Mouse (Mus musculus) liver, postnatal 0 days (tissue): Measurements from ENCODE around the gene Myo18b. TPM values are rescaled to one million over a fixed set of nuclear protein-coding genes. Genes with fewer than 3 reads are reported as not detected.

Experiments
- ATAC-seq: fragments of 200-750 bp; cut with Nextera tagmentation; 2 replicates; pipeline ENCODE4 v1.8.0; 2017; ENCODE audit warnings: mild to moderate bottlenecking, moderate library complexity
- DNase-seq: peaks from one replicate; pipeline ENCODE4 v3.0.0-alpha.2; 2016
- H3K27ac ChIP-seq: fragments of 300-500 bp; sonication (generic); 2 replicates; pipeline ENCODE4 v1.5.1; 2014; ENCODE audit warnings: antibody characterized with exemption, moderate library complexity, mild to moderate bottlenecking, low read depth
- H3K27me3 ChIP-seq: fragments of 300-500 bp; sonication (generic); 2 replicates; pipeline ENCODE4 v1.6.1; 2014; ENCODE audit warnings: low read length, control low read depth, mixed read lengths; ENCODE audit not compliant: insufficient read depth
- H3K36me3 ChIP-seq: fragments of 300-500 bp; sonication (generic); replicated peaks from 2 replicates; pipeline ENCODE4 v1.6.1; 2014; ENCODE audit warnings: mild to moderate bottlenecking, control low read depth, low read length, moderate library complexity, mixed read lengths; ENCODE audit not compliant: insufficient read depth
- H3K4me1 ChIP-seq: fragments of 300-500 bp; sonication (generic); 2 replicates; pipeline ENCODE4 v1.6.1; 2014; ENCODE audit warnings: antibody characterized with exemption, mild to moderate bottlenecking, control low read depth; ENCODE audit not compliant: insufficient read depth
- H3K4me2 ChIP-seq: fragments of 300-500 bp; sonication (generic); 2 replicates; pipeline ENCODE4 v1.6.1; 2014; ENCODE audit warnings: low read depth, mild to moderate bottlenecking, low read length, moderate library complexity, mixed read lengths
- H3K4me3 ChIP-seq: fragments of 300-500 bp; sonication (generic); 2 replicates; pipeline ENCODE4 v1.5.1; 2014; ENCODE audit warnings: low read depth, low read length
- H3K9ac ChIP-seq: fragments of 300-500 bp; sonication (generic); replicated peaks from 2 replicates; pipeline ENCODE4 v1.6.1; 2014; ENCODE audit warnings: mild to moderate bottlenecking, moderate library complexity
- H3K9me3 ChIP-seq: fragments of 300-500 bp; sonication (generic); 2 replicates; pipeline ENCODE4 v1.6.1; 2016; ENCODE audit warnings: mild to moderate bottlenecking, control low read depth, low read length, mixed read lengths
- CTCF ChIP-seq: sonication (generic); IDR thresholded peaks from 2 replicates; pipeline ENCODE4 v1.5.1; 2016; ENCODE audit warnings: antibody characterized with exemption, low read depth
- EP300 ChIP-seq: IDR thresholded peaks from 2 replicates; pipeline ENCODE4 v1.6.1; 2016; ENCODE audit warnings: antibody characterized with exemption, low read depth, mild to moderate bottlenecking
- WGBS: fragments of 180-500 bp; shearing (Covaris S2); extraction: QIAGEN DNeasy Blood & Tissue Kit; methylation state at CpG from one replicate; pipeline ENCODE4 v1.1.7; 2014; ENCODE audit not compliant: insufficient replicate concordance; 5-methylcytosine and 5-hydroxymethylcytosine counted together
- polyA plus RNA-seq: library from polyadenylated mRNA; unstranded; fragments of >200 nt; fragmentation: Nextera tagmentation; extraction: Ambion mirVana; gene quantifications from 2 replicates; pipeline ENCODE4 v1.2.1, GENCODE M21; 2015

Gene Myo18b
- 0.15 TPM in 1 of 2 replicates, not detected in the other for polyA plus RNA-seq

DNA sequence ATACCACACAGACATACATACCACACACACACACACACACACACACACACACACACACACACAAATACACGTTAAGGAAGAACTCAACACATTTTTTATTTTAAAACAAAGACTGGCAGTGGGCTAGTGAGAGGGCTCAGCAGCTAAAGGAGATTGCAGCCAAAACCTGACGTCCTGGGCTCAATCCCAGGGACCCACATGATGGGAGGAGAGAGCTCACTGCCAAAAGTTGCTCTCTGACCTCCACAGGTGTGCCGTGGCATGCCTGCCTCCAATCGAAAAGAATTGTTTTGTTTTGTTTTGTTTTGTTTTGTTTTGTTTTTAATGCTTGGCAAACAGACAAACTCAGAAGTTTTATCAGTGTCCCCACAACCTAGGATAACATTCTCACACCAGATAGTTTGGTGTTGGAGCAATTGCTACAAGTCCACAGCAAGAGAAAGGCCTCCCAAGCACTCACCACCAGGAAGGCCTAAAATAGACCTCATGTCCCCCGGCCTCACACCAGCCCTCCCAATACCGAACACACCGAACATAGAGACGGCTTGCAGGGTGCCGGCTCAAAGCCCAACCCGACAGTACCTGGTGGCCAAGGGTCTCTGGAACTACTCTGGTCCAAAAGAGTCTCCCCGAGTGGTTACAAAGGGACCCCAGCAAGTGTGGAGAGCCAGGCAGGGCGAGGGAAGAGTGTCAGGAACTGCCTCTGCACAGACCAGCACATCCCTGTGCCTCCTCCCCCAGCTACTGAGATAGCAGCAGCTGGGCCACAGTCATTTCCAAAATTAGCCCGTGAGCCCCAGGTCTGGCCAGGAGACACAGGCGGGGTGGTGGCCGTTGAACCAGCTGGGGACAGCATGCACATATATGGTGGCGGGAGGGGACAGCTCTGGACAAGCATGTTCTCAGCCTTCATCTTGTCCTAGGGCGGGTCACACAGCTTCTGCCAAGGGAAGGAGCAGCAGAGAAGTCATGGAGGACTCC lies at the start of gene Myo18b:
TSS of gene Myo18b (minus strand) at position 689 of the 981 bp plus-strand sequence.
- Histone ChIP-seq H3K9ac (no peak within 1 kb of the TSS), H3K27me3 (no peaks in the 10 kb centered on the region), H3K27ac (no peak within 1 kb of the TSS), H3K4me2 (no peak within 1 kb of the TSS), H3K4me1 (no peaks in the 10 kb centered on the region), H3K4me3 (no peak within 1 kb of the TSS), H3K36me3 (no peaks in the 10 kb centered on the region), H3K9me3 (no peaks in the 10 kb centered on the region)
- WGBS: 67% methylated on average over 17 of the region's 17 CpGs
- no peak for TF ChIP-seq CTCF
- TF ChIP-seq EP300: no peak
- ATAC-seq (no peak), DNase-seq (no peak)

- Histone ChIP-seq H3K9ac (no peak overlapping the region), H3K4me2 (no peak overlapping the region), H3K4me1 (no peaks in the 10 kb centered on the region), H3K4me3 (no peak overlapping the region), H3K27me3 (no peaks in the 10 kb centered on the region), H3K9me3 (no peaks in the 10 kb centered on the region), H3K36me3 (peaks cover 12% of the 10 kb centered on the region; the same call in 1 of the 2 replicates), H3K27ac (no peak overlapping the region)
- TF ChIP-seq EP300 (no peak), CTCF (no peak)
- 77% methylated on average over 7 of the region's 7 CpGs for WGBS
- ATAC-seq (no peak), DNase-seq (no peak)
Observed at GRCm38 (mm10) chr5:112945925-112946324, 49.8 kb upstream of the Myo18b start.

- Histone ChIP-seq H3K27me3 (no peaks in the 10 kb centered on the region), H3K36me3 (peaks cover 15% of the 10 kb centered on the region; the same call in 1 of the 2 replicates), H3K9ac (no peak overlapping the region), H3K4me1 (no peaks in the 10 kb centered on the region), H3K4me2 (no peak overlapping the region), H3K4me3 (no peak overlapping the region), H3K27ac (no peak overlapping the region), H3K9me3 (no peaks in the 10 kb centered on the region)
- DNase-seq (no peak), ATAC-seq (no peak)
- 70% methylated on average over 7 of the region's 7 CpGs for WGBS
- TF ChIP-seq CTCF (no peak), EP300 (no peak)
Observed at GRCm38 (mm10) chr5:112942244-112942643, 46.1 kb upstream of the Myo18b start.

DNA sequence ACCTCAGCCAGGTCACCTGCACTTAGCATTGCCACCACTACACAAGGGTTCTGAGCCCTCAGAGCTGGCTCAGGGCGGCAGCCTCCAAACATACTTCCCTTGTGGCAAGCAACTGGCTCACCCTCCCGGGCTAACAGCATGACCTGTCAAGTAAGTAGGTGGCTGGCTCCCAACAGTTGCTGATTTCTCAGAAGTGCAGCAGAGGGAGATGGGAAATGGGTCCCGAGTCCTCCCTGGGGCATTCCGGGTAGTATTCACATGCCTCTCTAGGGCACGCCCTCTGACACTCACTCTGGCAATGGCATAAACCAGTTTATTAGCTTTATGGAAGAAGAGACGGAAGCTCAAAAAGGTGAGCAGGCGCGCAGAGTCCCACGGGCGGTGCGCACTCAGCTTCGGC lies 44.8 kb upstream of the Myo18b start:
- Histone ChIP-seq H3K4me3 (no peak overlapping the region), H3K4me1 (no peaks in the 10 kb centered on the region), H3K9me3 (no peaks in the 10 kb centered on the region), H3K27ac (no peak overlapping the region), H3K4me2 (no peak overlapping the region), H3K36me3 (peaks cover 16% of the 10 kb centered on the region; the same call in 1 of the 2 replicates), H3K9ac (no peak overlapping the region), H3K27me3 (no peaks in the 10 kb centered on the region)
- TF ChIP-seq CTCF (no peak), EP300 (no peak)
- DNase-seq (no peak), ATAC-seq (no peak)
- WGBS: 85% methylated on average over 12 of the region's 12 CpGs

GRCm38 (mm10) chr5:112936632-112937031 lies 40.5 kb upstream of the Myo18b start:
- Histone ChIP-seq H3K27ac (no peak overlapping the region), H3K27me3 (no peaks in the 10 kb centered on the region), H3K9me3 (no peaks in the 10 kb centered on the region), H3K36me3 (peaks cover 7% of the 10 kb centered on the region; the same call in 1 of the 2 replicates), H3K4me3 (no peak overlapping the region), H3K4me2 (no peak overlapping the region), H3K4me1 (no peaks in the 10 kb centered on the region), H3K9ac (no peak overlapping the region)
- WGBS: 75% methylated on average over 10 of the region's 10 CpGs
- DNase-seq: no peak
- TF ChIP-seq EP300 (no peak), CTCF (no peak)
- ATAC-seq: no peak

- H3K4me1 ChIP-seq: no peaks in the 10 kb centered on the region
- H3K36me3 ChIP-seq: peaks cover 7% of the 10 kb centered on the region; the same call in 1 of the 2 replicates
- DNase-seq (no peak), ATAC-seq (no peak)
- H3K4me2 ChIP-seq: no peak overlapping the region
- TF ChIP-seq EP300: no peak
- no peak for TF ChIP-seq CTCF
- H3K27ac ChIP-seq: no peak overlapping the region
- 81% methylated on average over 8 of the region's 8 CpGs for WGBS
- no peak overlapping the region for H3K4me3 ChIP-seq
- H3K9ac ChIP-seq: no peak overlapping the region
- H3K9me3 ChIP-seq: no peaks in the 10 kb centered on the region
- no peaks in the 10 kb centered on the region for H3K27me3 ChIP-seq
Observed at GRCm38 (mm10) chr5:112935436-112935835, 39.3 kb upstream of the Myo18b start.
